Mouse (Mus musculus) liver, embryonic 11.5 days (tissue): ENCODE data around the gene Tmem88. TPM values are rescaled to one million over a fixed set of nuclear protein-coding genes. Genes with fewer than 3 reads are reported as not detected.

Source experiments
- ATAC-seq: fragments of 200-750 bp; cut with Nextera tagmentation; replicated peaks from 2 replicates; pipeline ENCODE4 v1.8.0; 2017; ENCODE audit warnings: moderate number of reproducible peaks, mild to moderate bottlenecking, moderate TSS enrichment, moderate library complexity; ENCODE audit not compliant: low FRiP score
- DNase-seq: peaks from one replicate; pipeline ENCODE4 v3.0.0-alpha.2; 2017; ENCODE audit warnings: low spot score
- H3K27ac ChIP-seq: fragments of 300-500 bp; sonication (generic); 2 replicates; pipeline ENCODE4 v1.5.1; 2014; ENCODE audit warnings: mild to moderate bottlenecking, low read depth, low read length, control low read depth
- H3K27me3 ChIP-seq: fragments of 300-500 bp; sonication (generic); replicated peaks from 2 replicates; pipeline ENCODE4 v1.6.1; 2014; ENCODE audit warnings: low read length, mixed read lengths; ENCODE audit not compliant: control insufficient read depth, insufficient read depth
- H3K36me3 ChIP-seq: fragments of 300-500 bp; sonication (generic); 2 replicates; pipeline ENCODE4 v1.6.1; 2014; ENCODE audit warnings: mild to moderate bottlenecking, low read length, moderate library complexity, mixed read lengths; ENCODE audit not compliant: control insufficient read depth, insufficient read depth
- H3K4me1 ChIP-seq: fragments of 300-500 bp; sonication (generic); replicated peaks from 2 replicates; pipeline ENCODE4 v1.6.1; 2014; ENCODE audit warnings: low read length, mixed read lengths; ENCODE audit not compliant: control insufficient read depth, insufficient read depth
- H3K4me2 ChIP-seq: fragments of 300-500 bp; sonication (generic); 2 replicates; pipeline ENCODE4 v1.6.1; 2014; ENCODE audit warnings: mild to moderate bottlenecking, control low read depth, moderate library complexity
- H3K4me3 ChIP-seq: fragments of 300-500 bp; sonication (generic); 2 replicates; pipeline ENCODE4 v1.5.1; 2014; ENCODE audit warnings: low read depth, low read length, control low read depth
- H3K9ac ChIP-seq: fragments of 300-500 bp; sonication (generic); 2 replicates; pipeline ENCODE4 v1.6.1; 2014; ENCODE audit warnings: low read depth, low read length, control low read depth
- H3K9me3 ChIP-seq: fragments of 300-500 bp; sonication (generic); 2 replicates; pipeline ENCODE4 v1.6.1; 2016; ENCODE audit warnings: low read length, inconsistent platforms, mixed read lengths; ENCODE audit not compliant: control insufficient read depth
- WGBS: fragments of 180-500 bp; shearing (Covaris S2); extraction: QIAGEN DNeasy Blood & Tissue Kit; methylation state at CpG from one replicate; pipeline ENCODE4 v1.1.7; 2014; 5-methylcytosine and 5-hydroxymethylcytosine counted together
- polyA plus RNA-seq: library from polyadenylated mRNA; unstranded; fragments of >200 nt; fragmentation: Nextera tagmentation; extraction: Ambion mirVana; gene quantifications from 2 replicates; pipeline ENCODE4 v1.2.1, GENCODE M21; 2014

Tmem88 gene
- polyA plus RNA-seq, 1 experiment from 2014 or later: 26.2 TPM

DNA sequence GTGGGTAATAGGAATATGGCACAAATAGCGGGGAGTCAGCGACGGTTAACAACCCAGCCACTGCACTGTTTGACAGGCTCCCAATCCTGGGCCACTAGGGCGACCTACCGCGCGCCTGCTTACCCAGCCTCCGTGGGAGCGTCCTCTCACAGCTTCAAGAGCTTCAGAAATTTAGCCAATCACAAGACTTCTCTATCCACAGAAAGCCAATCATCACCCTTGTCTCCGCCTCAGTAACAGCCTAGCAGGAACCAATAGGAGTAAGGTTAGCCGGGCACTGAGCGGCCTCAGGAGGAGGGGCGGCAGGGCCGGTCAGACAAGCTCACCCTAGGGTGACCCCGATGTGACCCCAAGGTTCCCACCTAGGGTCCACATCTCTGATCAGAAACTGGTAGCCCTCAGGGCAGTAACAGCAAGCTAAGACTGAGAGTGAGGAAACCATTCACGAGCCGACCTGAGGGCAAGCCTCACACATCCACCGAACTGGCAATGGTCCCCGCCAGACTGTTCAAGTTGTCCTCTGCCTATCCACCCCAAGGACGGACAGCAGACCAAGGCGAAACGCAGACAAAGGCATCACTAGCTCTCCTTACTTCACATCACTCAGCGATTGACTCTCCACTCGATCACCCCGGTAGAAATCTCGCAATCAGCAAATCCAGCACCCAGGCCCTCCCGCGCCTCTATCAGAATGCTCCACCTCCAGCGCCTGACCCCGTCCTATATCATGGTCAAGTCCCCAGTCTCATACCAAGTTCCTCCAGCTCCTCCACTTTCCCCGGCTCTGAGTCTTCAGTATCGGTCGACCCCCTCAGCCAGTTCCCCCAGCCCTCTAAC is 10.7 kb upstream of the Tmem88 start:
- WGBS: 0% methylated on average over 33 of the region's 33 CpGs
- H3K36me3 ChIP-seq: peaks cover 32% of the 10 kb centered on the region

DNA sequence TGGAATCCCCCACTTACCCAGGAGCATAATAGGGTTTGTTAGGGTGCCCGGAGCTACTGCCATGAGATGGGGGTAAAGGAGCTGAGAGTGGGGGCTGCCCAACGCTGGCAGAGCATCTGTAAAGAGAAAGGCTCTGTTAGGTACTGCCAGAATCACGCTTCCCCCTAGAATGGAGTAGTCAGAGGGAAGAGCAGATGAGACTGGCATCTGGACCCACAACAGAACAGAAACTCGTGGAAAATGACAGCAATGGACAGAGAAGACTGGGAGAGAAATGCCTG is 9.6 kb upstream of the Tmem88 start:
- H3K9me3 ChIP-seq: no peaks in the 10 kb centered on the region
- peaks cover 37% of the 10 kb centered on the region for H3K36me3 ChIP-seq
- 83% methylated on average over 4 of the region's 4 CpGs for WGBS
- ATAC-seq (no peak), DNase-seq (no peak)
- peaks cover 20% of the 10 kb centered on the region for H3K4me1 ChIP-seq
- H3K9ac ChIP-seq: no peak overlapping the region
- no peak overlapping the region for H3K27ac ChIP-seq
- no peaks in the 10 kb centered on the region for H3K27me3 ChIP-seq
- H3K4me3 ChIP-seq: peak overlapping the region; percentile 85
- H3K4me2 ChIP-seq: peak overlapping the region; percentile 97

More for the DNA sequence above, 10.7 kb upstream of the Tmem88 start:
- no peaks in the 10 kb centered on the region for H3K27me3 ChIP-seq
- peak overlapping the region; percentile 85 for H3K4me3 ChIP-seq
- H3K9ac ChIP-seq: peak overlapping the region; percentile 74
- peak overlapping the region; percentile 97 for H3K4me2 ChIP-seq
- H3K4me1 ChIP-seq: peaks cover 31% of the 10 kb centered on the region
- H3K27ac ChIP-seq: peak overlapping the region; percentile 95
- peak; percentile 76 for ATAC-seq
- no peaks in the 10 kb centered on the region for H3K9me3 ChIP-seq
- peak; percentile 78 for DNase-seq

DNA sequence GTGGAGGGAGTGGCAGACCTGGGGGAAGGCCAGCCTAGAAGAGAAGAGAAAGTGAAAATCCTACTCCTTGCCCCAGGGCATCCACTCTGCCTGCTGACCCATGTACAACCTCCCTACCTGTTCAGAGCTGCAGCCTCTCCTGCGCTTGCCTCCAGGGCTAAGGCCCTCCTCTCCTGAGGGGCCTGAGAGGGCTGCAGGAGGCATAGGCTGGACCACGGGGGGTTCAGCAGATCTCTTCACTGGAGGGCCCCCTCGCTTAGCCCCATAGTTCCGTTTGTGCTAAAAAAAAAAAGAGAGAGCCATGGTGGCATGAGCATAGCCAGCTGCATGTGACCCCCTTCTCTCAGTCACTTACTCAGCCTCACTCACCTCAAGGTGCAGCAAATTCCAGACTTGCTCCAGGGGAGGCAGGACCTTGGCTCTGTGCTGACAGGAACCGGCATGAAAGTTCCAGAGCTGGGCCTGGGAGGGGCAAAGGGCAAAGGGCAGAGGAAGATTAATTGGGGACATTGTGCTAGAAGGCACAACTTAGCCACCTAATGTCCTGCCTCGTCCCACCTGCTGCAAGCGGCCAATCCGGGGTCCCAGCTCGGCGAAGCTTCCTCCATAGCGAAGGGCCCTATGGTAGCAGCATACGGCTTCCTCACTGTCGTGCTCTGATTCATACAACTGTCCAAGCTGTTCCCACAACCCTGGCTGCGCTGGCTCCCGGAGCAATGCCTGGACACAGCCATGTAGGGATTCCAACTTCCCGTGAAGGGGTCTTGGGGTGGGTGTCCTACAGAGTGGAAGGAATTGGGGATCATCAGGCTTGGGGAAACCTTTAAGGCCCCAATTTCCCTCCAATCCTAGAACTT is 9.1 kb upstream of the Tmem88 start:
- H3K9ac ChIP-seq: no peak overlapping the region
- no peak overlapping the region for H3K4me3 ChIP-seq
- no peaks in the 10 kb centered on the region for H3K27me3 ChIP-seq
- WGBS: 89% methylated on average over 16 of the region's 16 CpGs
- peaks cover 14% of the 10 kb centered on the region for H3K4me1 ChIP-seq
- H3K27ac ChIP-seq: no peak overlapping the region
- H3K36me3 ChIP-seq: peaks cover 40% of the 10 kb centered on the region
- H3K9me3 ChIP-seq: no peaks in the 10 kb centered on the region
- H3K4me2 ChIP-seq: 0 out of 2 replicates have a peak overlapping the region, but pooled peaks have one; percentile 97
- ATAC-seq (no peak), DNase-seq (no peak)

DNA sequence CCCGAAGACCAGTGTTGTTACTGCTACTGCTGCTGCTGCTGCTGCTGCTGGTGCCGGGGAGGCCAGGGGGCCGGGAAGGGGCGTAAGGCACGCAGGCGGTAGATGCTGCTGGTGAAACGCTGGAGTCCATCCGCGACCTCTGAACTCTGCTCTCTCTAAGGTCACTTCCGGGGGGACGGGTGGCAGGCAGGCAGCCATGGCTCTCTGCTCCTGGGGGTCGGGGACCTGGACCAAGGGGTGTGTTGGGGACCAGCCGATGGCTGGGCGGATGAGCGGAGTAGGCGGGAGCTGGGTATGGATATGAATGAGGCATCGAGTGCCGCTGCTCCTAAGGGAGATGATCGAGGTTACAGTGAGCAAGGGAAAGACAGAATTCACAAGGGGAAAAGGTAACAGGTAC is 8.2 kb upstream of the Tmem88 start:
- no peak for DNase-seq
- Histone ChIP-seq H3K9ac (no peak overlapping the region), H3K4me1 (peaks cover 13% of the 10 kb centered on the region), H3K4me2 (no peak overlapping the region), H3K27me3 (no peaks in the 10 kb centered on the region), H3K9me3 (no peaks in the 10 kb centered on the region), H3K36me3 (peaks cover 48% of the 10 kb centered on the region), H3K4me3 (no peak overlapping the region), H3K27ac (no peak overlapping the region)
- no peak for ATAC-seq
- WGBS: 91% methylated on average over 19 of the region's 19 CpGs

DNA sequence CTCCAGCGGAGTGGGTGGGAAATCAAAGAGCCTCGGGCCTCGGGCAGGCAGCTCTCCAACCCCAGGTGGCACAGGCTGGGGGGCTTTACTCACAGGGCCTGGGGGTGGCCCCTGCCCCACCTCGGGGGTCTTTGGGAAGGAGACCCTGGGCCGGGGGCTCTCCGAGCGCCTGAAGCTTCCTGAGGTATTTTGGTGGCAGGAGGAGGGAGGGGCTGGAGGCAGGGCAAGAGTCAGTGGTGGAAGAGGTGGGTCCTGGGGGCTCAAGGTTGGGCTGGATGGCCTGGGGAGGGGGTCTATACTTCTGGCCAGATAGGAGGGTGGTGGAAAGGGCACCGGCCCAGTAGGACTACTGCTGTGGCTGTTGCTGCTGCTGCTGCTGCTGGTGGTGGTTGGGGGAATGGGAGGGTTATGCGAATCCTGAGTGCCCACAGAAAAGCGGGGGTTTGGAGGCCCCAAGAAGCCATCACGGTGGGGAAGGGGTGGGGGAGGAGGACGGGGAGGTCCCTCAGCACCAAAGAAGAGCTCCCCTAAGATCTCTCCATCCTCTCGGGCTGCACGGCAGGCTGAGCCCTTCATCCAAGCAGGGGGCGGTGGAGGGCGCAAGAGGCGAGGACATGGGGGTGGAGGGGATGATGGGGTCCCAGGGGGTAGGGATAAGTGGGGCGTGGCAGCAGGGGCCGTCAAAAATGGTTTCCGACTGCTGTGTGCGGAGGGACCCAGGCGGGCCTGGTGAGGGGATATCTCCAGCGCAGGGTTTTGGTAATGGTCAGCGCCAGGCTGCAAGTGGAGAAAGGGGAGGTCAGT is 7.6 kb upstream of the Tmem88 start:
- WGBS: 89% methylated on average over 24 of the region's 24 CpGs
- no peak for DNase-seq

DNA sequence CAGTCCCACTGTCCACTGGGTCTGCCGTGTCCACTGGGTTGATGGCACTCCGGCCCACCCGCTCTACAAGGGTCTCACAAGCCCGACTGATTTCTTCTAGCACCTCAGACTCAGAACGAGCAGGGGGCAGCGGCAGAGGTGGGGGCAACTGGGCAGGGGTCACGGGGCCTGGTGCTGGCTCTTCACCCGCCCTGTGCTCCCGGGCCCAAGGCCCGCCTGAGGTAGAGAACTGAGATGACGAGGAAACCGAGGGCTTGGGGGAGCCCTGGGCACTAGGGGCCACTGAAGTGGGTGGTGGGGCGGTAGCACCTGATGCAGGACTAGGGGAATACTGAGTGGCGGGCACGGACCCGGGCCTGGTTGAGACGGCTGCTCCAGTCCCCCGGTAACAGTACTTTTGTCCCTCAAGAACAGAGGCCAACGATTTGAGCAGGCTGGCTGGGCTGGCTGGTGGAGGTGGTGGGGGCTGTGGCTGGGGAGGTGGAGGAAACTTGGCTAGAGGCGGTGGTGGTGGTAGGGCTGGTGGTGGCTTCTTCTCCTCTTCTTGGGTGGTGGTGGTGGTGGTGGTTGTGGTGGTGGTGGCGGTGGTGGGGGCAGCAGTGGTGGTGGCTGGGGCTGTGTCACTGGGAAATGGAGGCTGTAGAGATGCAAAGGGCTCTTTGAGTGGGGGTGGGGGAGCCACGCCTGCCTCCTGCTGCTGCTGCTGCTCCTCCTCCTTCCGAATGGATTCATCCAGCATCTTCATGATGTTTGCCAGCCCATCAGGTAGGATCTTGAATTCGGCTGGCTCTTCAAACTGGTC is 6.8 kb upstream of the Tmem88 start:
- Histone ChIP-seq H3K4me1 (peaks cover 20% of the 10 kb centered on the region), H3K4me2 (no peak overlapping the region), H3K9me3 (no peaks in the 10 kb centered on the region), H3K9ac (no peak overlapping the region), H3K36me3 (peaks cover 63% of the 10 kb centered on the region), H3K27ac (no peak overlapping the region), H3K27me3 (no peaks in the 10 kb centered on the region), H3K4me3 (no peak overlapping the region)
- no peak for ATAC-seq
- WGBS: 93% methylated on average over 24 of the region's 24 CpGs
- DNase-seq: no peak

More for the DNA sequence above, 7.6 kb upstream of the Tmem88 start:
- Histone ChIP-seq H3K4me1 (peaks cover 13% of the 10 kb centered on the region), H3K27me3 (no peaks in the 10 kb centered on the region), H3K36me3 (peaks cover 55% of the 10 kb centered on the region), H3K27ac (no peak overlapping the region), H3K9ac (no peak overlapping the region), H3K9me3 (no peaks in the 10 kb centered on the region), H3K4me3 (no peak overlapping the region), H3K4me2 (no peak overlapping the region)
- no peak for ATAC-seq

DNA sequence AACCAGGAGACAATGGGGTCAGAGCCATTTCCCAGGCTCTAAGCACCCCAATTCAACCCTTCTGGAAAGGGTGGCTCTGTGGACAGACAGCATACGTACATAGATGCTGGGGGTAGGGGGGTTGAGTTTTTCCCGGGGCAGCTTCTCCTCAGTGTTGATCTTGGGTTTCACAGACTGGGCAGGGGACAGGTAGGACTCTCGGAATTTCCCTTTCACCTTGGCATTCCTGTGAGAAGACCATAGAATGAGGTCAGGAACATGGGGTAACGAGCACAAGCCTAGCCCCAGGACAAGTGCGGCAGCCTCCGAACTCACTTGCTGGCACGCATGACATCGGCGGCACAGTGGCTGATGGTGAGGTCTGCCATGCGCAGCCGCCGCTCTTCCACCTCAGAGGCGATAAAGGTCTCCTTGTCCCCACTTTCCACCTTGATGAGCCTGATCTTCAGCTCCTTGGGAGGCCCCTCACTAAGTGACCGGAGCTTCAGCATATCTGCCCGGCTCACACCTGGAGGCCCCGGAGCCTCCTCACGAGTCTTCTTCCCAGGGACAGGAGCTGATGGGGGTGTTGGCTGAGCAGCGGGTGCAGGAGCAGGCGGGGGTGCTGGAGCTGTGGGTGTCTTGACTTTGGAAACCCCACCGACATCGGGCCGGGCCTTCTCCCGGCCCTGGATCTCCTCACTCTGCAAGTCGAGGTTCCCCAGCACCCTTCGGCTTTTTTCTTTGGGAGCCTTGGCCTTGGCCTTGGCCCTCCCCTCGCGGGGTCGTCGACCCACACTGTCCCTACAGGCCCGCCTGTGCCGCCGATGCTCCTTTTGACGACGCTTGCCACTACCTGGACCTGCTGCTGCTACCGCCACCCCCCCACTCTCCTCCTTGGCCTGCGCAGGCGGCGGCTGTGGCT is 5.9 kb upstream of the Tmem88 start:
- DNase-seq: no peak
- WGBS: 91% methylated on average over 38 of the region's 38 CpGs
- no peak overlapping the region for H3K27ac ChIP-seq

More for the DNA sequence above, 5.9 kb upstream of the Tmem88 start:
- H3K27me3 ChIP-seq: no peaks in the 10 kb centered on the region
- no peak overlapping the region for H3K9ac ChIP-seq
- no peak for ATAC-seq
- no peak overlapping the region for H3K4me3 ChIP-seq
- H3K9me3 ChIP-seq: no peaks in the 10 kb centered on the region
- peaks cover 65% of the 10 kb centered on the region for H3K36me3 ChIP-seq
- no peak overlapping the region for H3K4me2 ChIP-seq
- peaks cover 24% of the 10 kb centered on the region for H3K4me1 ChIP-seq
